Mouse (Mus musculus) G1E (cell line): Measurements from ENCODE around the gene Cse1l.

Source experiments
- CTCF ChIP-seq: IDR thresholded peaks from 2 replicates; pipeline ENCODE4 v1.5.1; 2012; ENCODE audit warnings: low read depth, low read length, inconsistent platforms, mixed read lengths
- GATA1 ChIP-seq: IDR thresholded peaks from 2 replicates; pipeline ENCODE4 v1.6.1; 2012; ENCODE audit warnings: borderline replicate concordance, low read length, inconsistent platforms, mixed read lengths
- GATA2 ChIP-seq: IDR thresholded peaks from 2 replicates; pipeline ENCODE4 v1.6.1; 2012; ENCODE audit warnings: low read depth, low read length, inconsistent platforms, borderline replicate concordance
- POLR2AphosphoS5 ChIP-seq: IDR thresholded peaks from 2 replicates; pipeline ENCODE4 v1.6.1; 2012; ENCODE audit warnings: low read depth, low read length, inconsistent platforms; ENCODE audit not compliant: insufficient replicate concordance
- TAL1 ChIP-seq: conservative IDR thresholded peaks from 2 replicates; pipeline ENCODE4 v1.6.1; 2012; ENCODE audit warnings: low read depth, low read length, inconsistent platforms, mixed read lengths

DNA sequence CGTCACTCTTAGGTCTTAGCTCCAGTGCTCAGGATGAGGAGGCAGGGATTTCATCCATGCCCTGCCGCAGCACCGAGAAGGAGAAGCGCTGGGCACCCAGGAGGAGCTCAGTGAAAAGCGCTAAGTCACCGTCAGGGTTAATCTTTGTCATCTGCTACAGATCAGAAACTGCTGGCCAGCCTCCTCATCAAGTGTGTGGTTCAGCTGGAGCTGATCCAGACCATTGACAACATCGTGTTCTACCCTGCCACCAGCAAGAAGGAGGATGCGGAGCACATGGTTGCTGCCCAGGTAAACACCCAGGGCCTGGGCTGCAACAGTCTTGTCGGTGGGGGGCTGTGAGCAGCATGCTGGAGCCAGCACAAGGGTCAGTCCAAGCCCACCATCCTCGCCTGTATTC is 20.2 kb upstream of the Cse1l start:
- TF ChIP-seq CTCF (no peak), GATA1 (no peak), TAL1 (no peak), POLR2AphosphoS5 (no peak), GATA2 (no peak)
